Mouse (Mus musculus): ENCODE results near the gene Wasf2.

DNA sequence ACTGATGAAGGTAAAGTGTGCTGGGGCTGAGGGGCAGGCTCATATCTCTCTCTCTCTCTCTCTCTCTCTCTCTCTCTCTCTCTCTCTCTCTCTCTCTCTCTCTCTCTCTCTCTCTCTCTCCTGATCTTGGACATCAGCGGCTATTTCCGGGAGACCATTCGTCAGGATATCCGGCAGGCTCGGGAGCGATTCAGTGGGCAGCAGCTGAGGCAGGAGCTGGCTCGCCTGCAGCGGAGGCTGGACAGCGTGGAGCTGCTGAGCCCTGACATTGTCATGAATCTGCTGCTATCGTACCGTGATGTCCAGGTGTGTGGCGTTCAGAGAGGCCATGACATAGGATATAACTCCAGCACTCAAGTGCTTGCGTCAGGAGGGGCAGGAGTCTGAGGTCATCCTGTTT is 113.2 kb downstream of the Wasf2 start:
- TF ChIP-seq TAL1 (IDR thresholded peaks at IDR 0.05; ENCODE audit: low read length) = no peak
- no peak for TF ChIP-seq GATA1 (IDR thresholded peaks at IDR 0.05; ENCODE audit: low read length)

Data from erythroblast, embryonic 14.5 days (primary cell).